Mouse (Mus musculus) megakaryocyte, adult 5-6 weeks (primary cell): Measurements from ENCODE around the gene Mark2. TPM values are rescaled to one million over a fixed set of nuclear protein-coding genes. Genes with fewer than 3 reads are reported as not detected.

Experiments
- ATAC-seq: 2 replicates; pipeline ENCODE4 v1.8.0; 2016; ENCODE audit warnings: mild to moderate bottlenecking, inconsistent platforms; ENCODE audit not compliant: poor library complexity, severe bottlenecking
- total RNA-seq, 2 experiments: library from RNA; stranded (forward) in 1 of 2; stranded (reverse) in 1 of 2; fragments of 153-499, 151-499 nt in 1 of 2; fragments of 221-1000, 200-1000 nt in 1 of 2; gene quantifications; 2 replicates each; pipeline versions ENCODE4 v1.2.3 to v1.2.4; 2015 to 2017

Mark2 gene
- total RNA-seq, 2 experiments from 2014 or later: 27.6 to 75.6 TPM

GRCm38 (mm10) chr19:7299052-7299451 is 42.6 kb downstream of the Mark2 start:
- ATAC-seq: no peak

GRCm38 (mm10) chr19:7295959-7296358 is 45.7 kb downstream of the Mark2 start:
- ATAC-seq: no peak

- peak; percentile 88 for ATAC-seq
These were observed 46.5 kb downstream of the Mark2 start for GRCm38 (mm10) chr19:7295071-7295658.

- peak; percentile 22; the same call in 1 of the 2 replicates for ATAC-seq
These were observed 47.4 kb downstream of the Mark2 start for GRCm38 (mm10) chr19:7294098-7294876.

GRCm38 (mm10) chr19:7291958-7292709 is 49.5 kb downstream of the Mark2 start:
- ATAC-seq: no peak

- ATAC-seq: no peak
These were observed 51.9 kb downstream of the Mark2 start for GRCm38 (mm10) chr19:7289767-7290166.

GRCm38 (mm10) chr19:7288288-7288687 is 53.4 kb downstream of the Mark2 start:
- ATAC-seq: no peak

- no peak for ATAC-seq
These were observed 54.9 kb downstream of the Mark2 start for GRCm38 (mm10) chr19:7286563-7287315.

GRCm38 (mm10) chr19:7280557-7281330 is 60.9 kb downstream of the Mark2 start:
- ATAC-seq: no peak

GRCm38 (mm10) chr19:7279114-7279513 is 62.5 kb downstream of the Mark2 start:
- ATAC-seq: 0 out of 2 replicates have a peak, but pooled peaks have one; percentile 45

- no peak for ATAC-seq
These were observed 63.3 kb downstream of the Mark2 start for GRCm38 (mm10) chr19:7278200-7278906.

- ATAC-seq: no peak
These were observed 64.9 kb downstream of the Mark2 start for GRCm38 (mm10) chr19:7276796-7277195.

- ATAC-seq: no peak
These were observed 65.5 kb downstream of the Mark2 start for GRCm38 (mm10) chr19:7276053-7276659.

- no peak for ATAC-seq
These were observed 66.4 kb downstream of the Mark2 start for GRCm38 (mm10) chr19:7275131-7275789.

GRCm38 (mm10) chr19:7274326-7274990 is 67.2 kb downstream of the Mark2 start:
- no peak for ATAC-seq

- ATAC-seq: no peak
These were observed 68.2 kb downstream of the Mark2 start for GRCm38 (mm10) chr19:7273486-7273885.

GRCm38 (mm10) chr19:7269290-7270044 is 72.2 kb downstream of the Mark2 start:
- no peak for ATAC-seq
